Mouse (Mus musculus) C2C12 (cell line): ENCODE results near the gene Ssh2. TPM values are rescaled to one million over a fixed set of nuclear protein-coding genes. Genes with fewer than 3 reads are reported as not detected.

Experiments
- H3K27me3 ChIP-seq: one replicate; pipeline ENCODE4 v1.6.1; 2011; ENCODE audit not compliant: control insufficient read depth, insufficient read depth, insufficient read length
- H3K36me3 ChIP-seq: one replicate; pipeline ENCODE4 v1.6.1; 2011; ENCODE audit not compliant: control insufficient read depth, insufficient read depth
- H3K4me3 ChIP-seq: one replicate; pipeline ENCODE4 v1.5.1; 2011; ENCODE audit warnings: mild to moderate bottlenecking, control low read depth; ENCODE audit not compliant: poor library complexity, insufficient read depth, severe bottlenecking
- H3K79me2 ChIP-seq: one replicate; pipeline ENCODE4 v1.6.1; 2011; ENCODE audit not compliant: control insufficient read depth, insufficient read depth
- H3K79me3 ChIP-seq: one replicate; pipeline ENCODE4 v1.6.1; 2011; ENCODE audit warnings: low read depth, control low read depth
- H3ac ChIP-seq: one replicate; pipeline ENCODE3; 2011; ENCODE audit warnings: low read depth; ENCODE audit not compliant: control insufficient read depth, insufficient read length
- CEBPB ChIP-seq: IDR thresholded peaks from one replicate; pipeline ENCODE4 v1.6.1; 2011; ENCODE audit warnings: low read depth, mild to moderate bottlenecking, control low read depth, moderate library complexity
- CTCF ChIP-seq: IDR thresholded peaks from one replicate; pipeline ENCODE4 v1.5.1; 2011; ENCODE audit not compliant: control insufficient read depth, insufficient read depth, insufficient read length
- FOSL1 ChIP-seq: IDR thresholded peaks from one replicate; pipeline ENCODE4 v1.8.0; 2011; ENCODE audit warnings: mild to moderate bottlenecking, low read length; ENCODE audit not compliant: poor library complexity, insufficient read depth, severe bottlenecking
- MAX ChIP-seq: IDR thresholded peaks from one replicate; pipeline ENCODE4 v1.6.1; 2011; ENCODE audit warnings: mild to moderate bottlenecking, control low read depth
- MYOD1 ChIP-seq: IDR thresholded peaks from one replicate; pipeline ENCODE4 v1.6.1; 2011; ENCODE audit warnings: low read depth; ENCODE audit not compliant: control insufficient read depth, insufficient read length
- MYOG ChIP-seq: IDR thresholded peaks from one replicate; pipeline ENCODE4 v1.6.1; 2011; ENCODE audit not compliant: control insufficient read depth, insufficient read length; ENCODE audit errors: extremely low read depth
- USF1 ChIP-seq: IDR thresholded peaks from one replicate; pipeline ENCODE4 v1.6.1; 2011; ENCODE audit warnings: low read depth, mild to moderate bottlenecking, control low read depth, moderate library complexity
- polyA plus RNA-seq: library from polyadenylated mRNA; unstranded; fragments of >200 nt; fragmentation: generic; extraction: Trizol; gene quantifications from one replicate; pipeline ENCODE4 v1.2.1, GENCODE M21; 2012; ENCODE audit warnings: missing spikeins

Ssh2 gene
- polyA plus RNA-seq, 1 experiment: 2.7 TPM

GRCm38 (mm10) chr11:77409879-77410278 lies 193.8 kb downstream of the Ssh2 start:
- H3ac ChIP-seq: no peak overlapping the region
- H3K27me3 ChIP-seq: no peaks in the 10 kb centered on the region
- TF ChIP-seq CEBPB: peak; percentile 87
- TF ChIP-seq CTCF: no peak

GRCm38 (mm10) chr11:77411284-77411683 lies 195.2 kb downstream of the Ssh2 start:
- Histone ChIP-seq H3K4me3 (no peak overlapping the region), H3K27me3 (no peaks in the 10 kb centered on the region), H3ac (no peak overlapping the region), H3K36me3 (peaks cover 16% of the 10 kb centered on the region), H3K79me3 (no peaks in the 10 kb centered on the region), H3K79me2 (no peaks in the 10 kb centered on the region)
- no peak for TF ChIP-seq MYOG
- TF ChIP-seq MAX: no peak

More at GRCm38 (mm10) chr11:77409879-77410278, 193.8 kb downstream of the Ssh2 start:
- Histone ChIP-seq H3K79me3 (no peaks in the 10 kb centered on the region), H3K4me3 (no peak overlapping the region), H3K36me3 (peaks cover 16% of the 10 kb centered on the region), H3K79me2 (no peaks in the 10 kb centered on the region)

- Histone ChIP-seq H3K79me3 (no peaks in the 10 kb centered on the region), H3K79me2 (no peaks in the 10 kb centered on the region), H3K36me3 (peaks cover 5% of the 10 kb centered on the region), H3ac (no peak overlapping the region), H3K4me3 (no peak overlapping the region), H3K27me3 (no peaks in the 10 kb centered on the region)
- TF ChIP-seq MYOD1 (no peak), FOSL1 (no peak), CEBPB (no peak), USF1 (no peak), CTCF (no peak), MYOG (no peak), MAX (no peak)
Observed at GRCm38 (mm10) chr11:77414141-77414839, 198.2 kb downstream of the Ssh2 start.

GRCm38 (mm10) chr11:77416212-77417000 lies 200.3 kb downstream of the Ssh2 start:
- TF ChIP-seq CTCF (no peak), FOSL1 (no peak), MYOG (no peak), MYOD1 (no peak), MAX (no peak), USF1 (no peak), CEBPB (no peak)
- Histone ChIP-seq H3K79me2 (no peaks in the 10 kb centered on the region), H3K27me3 (no peaks in the 10 kb centered on the region)

DNA sequence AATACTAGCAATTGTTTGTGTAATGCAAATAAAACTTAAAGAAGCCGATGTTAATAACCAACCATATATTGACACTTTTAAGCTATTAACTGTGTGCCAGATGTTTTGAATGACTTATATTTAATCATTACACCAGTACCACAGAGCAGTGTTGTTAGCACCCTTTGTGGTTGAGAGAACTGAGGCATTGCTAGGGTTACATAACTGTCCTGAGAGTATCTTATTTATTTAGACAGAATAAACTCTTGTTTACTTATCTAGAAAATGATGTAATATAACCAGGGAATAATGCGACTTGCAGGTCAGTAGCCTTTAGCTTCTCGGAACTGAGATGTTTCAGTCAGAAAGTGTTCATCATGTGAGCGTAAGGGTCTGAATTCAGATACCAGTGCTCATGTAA lies 201.9 kb downstream of the Ssh2 start:
- Histone ChIP-seq H3K27me3 (no peaks in the 10 kb centered on the region), H3K79me3 (no peaks in the 10 kb centered on the region), H3K4me3 (no peak overlapping the region), H3K79me2 (no peaks in the 10 kb centered on the region), H3K36me3 (peaks cover 14% of the 10 kb centered on the region), H3ac (no peak overlapping the region)
- TF ChIP-seq CTCF: no peak
- no peak for TF ChIP-seq MAX
- TF ChIP-seq MYOD1: no peak
- no peak for TF ChIP-seq FOSL1
- no peak for TF ChIP-seq USF1
- no peak for TF ChIP-seq MYOG
- no peak for TF ChIP-seq CEBPB

More at GRCm38 (mm10) chr11:77416212-77417000, 200.3 kb downstream of the Ssh2 start:
- H3K79me3 ChIP-seq: no peaks in the 10 kb centered on the region
- no peak overlapping the region for H3K4me3 ChIP-seq
- no peak overlapping the region for H3ac ChIP-seq
- peaks cover 5% of the 10 kb centered on the region for H3K36me3 ChIP-seq
